Mouse (Mus musculus): ENCODE results near the gene Oscp1. TPM values are rescaled to one million over a fixed set of nuclear protein-coding genes. Genes with fewer than 3 reads are reported as not detected.

Gene Oscp1
- polyA plus RNA-seq, 1 experiment from 2014 or later: 48.5 TPM

Other genes with a start within 250 kb of the Oscp1 start
- 0.62 and 0.93 TPM in 2 replicates for gene Csf3r, start 34.0 kb upstream of the Oscp1 start, polyA plus RNA-seq (2015; fragmentation: Nextera tagmentation; extraction: Ambion mirVana)
- 128 and 131 TPM in 2 replicates for gene Mrps15, start 11.6 kb upstream of the Oscp1 start, polyA plus RNA-seq (2015; fragmentation: Nextera tagmentation; extraction: Ambion mirVana)
- gene Lsm10, start 38.1 kb downstream of the Oscp1 start, polyA plus RNA-seq (2015; fragmentation: Nextera tagmentation; extraction: Ambion mirVana): 55.1 and 63.5 TPM in 2 replicates
- 27.1 and 31.1 TPM in 2 replicates for gene Stk40, start 45.4 kb downstream of the Oscp1 start, polyA plus RNA-seq (2015; fragmentation: Nextera tagmentation; extraction: Ambion mirVana)
- 7.9 and 10.0 TPM in 2 replicates for gene Eva1b, start 89.2 kb downstream of the Oscp1 start, polyA plus RNA-seq (2015; fragmentation: Nextera tagmentation; extraction: Ambion mirVana)
- 1.4 and 1.8 TPM in 2 replicates for gene Sh3d21, start 104.9 kb downstream of the Oscp1 start, polyA plus RNA-seq (2015; fragmentation: Nextera tagmentation; extraction: Ambion mirVana)
- gene Thrap3, start 144.2 kb downstream of the Oscp1 start, polyA plus RNA-seq (2015; fragmentation: Nextera tagmentation; extraction: Ambion mirVana): 124 and 137 TPM in 2 replicates
- 66.1 and 68.2 TPM in 2 replicates for gene Map7d1, start 197.8 kb downstream of the Oscp1 start, polyA plus RNA-seq (2015; fragmentation: Nextera tagmentation; extraction: Ambion mirVana)
- gene Trappc3, start 203.8 kb downstream of the Oscp1 start, polyA plus RNA-seq (2015; fragmentation: Nextera tagmentation; extraction: Ambion mirVana): 193 and 198 TPM in 2 replicates
- 2.2 and 2.5 TPM in 2 replicates for gene Col8a2, start 228.2 kb downstream of the Oscp1 start, polyA plus RNA-seq (2015; fragmentation: Nextera tagmentation; extraction: Ambion mirVana)